Mouse (Mus musculus) ES-Bruce4 (cell line): ENCODE measurements at regions not wholly inside any gene's neighbourhood (a gene's known extent, or its start where the extent isn't known, plus 50 kb on each side); places are given as distances from the start of the nearest gene placed in this dataset.

Experiments
- CTCF ChIP-seq: IDR thresholded peaks from one replicate; pipeline ENCODE4 v1.8.1; 2011; ENCODE audit warnings: low read depth, low read length
- EP300 ChIP-seq: IDR thresholded peaks from 2 replicates; pipeline ENCODE4 v1.6.1; 2011; ENCODE audit warnings: low read depth, low read length; ENCODE audit not compliant: insufficient read depth
- POLR2A ChIP-seq: IDR thresholded peaks from one replicate; pipeline ENCODE4 v1.8.1; 2011; ENCODE audit warnings: low read length; ENCODE audit not compliant: insufficient read depth

DNA sequence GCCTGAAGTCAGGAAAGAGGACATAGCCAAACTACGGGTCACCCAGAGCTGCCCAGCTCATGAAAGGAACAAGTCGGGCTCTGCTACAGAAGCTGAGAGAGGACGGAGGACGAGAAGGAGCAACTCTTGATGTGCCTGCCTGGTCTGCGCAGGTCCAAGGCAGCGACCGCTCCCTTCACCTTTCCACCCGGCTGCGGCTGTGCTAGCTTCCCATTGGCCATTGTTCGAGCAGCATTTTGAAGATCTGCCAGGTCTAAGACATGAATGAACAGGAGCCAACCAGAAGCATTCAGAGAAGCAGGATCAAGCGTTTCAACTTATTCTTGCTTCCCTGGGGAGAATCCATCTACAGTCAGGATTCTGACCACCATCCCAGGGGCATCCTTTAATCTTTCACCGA, 113.3 kb upstream of the Wnt4 start:
- TF ChIP-seq EP300 (no peak), CTCF (no peak), POLR2A (no peak)
